Mouse (Mus musculus): ENCODE results near the gene Rprd2. TPM values are rescaled to one million over a fixed set of nuclear protein-coding genes. Genes with fewer than 3 reads are reported as not detected.
"Not testable (repeated sequence)": the region's sequence is repeated elsewhere in the genome, so short reads cannot be mapped to it uniquely, and the experiment has no call there.

The Rprd2 gene
- polyA plus RNA-seq, 1 experiment: 12.1 TPM

GRCm38 (mm10) chr3:95819351-95819985, 805 bp upstream of the Rprd2 start:
- peak; percentile 98 for DNase-seq
- H3K4me3 ChIP-seq (replicated peaks; ENCODE audit: extremely low read depth, low read depth, low read length): peak overlapping the region; percentile 85
- no peaks in the 10 kb centered on the region; the same call in 1 of the 2 replicates for H3K4me1 ChIP-seq (ENCODE audit: control insufficient read depth, insufficient read depth, low read length)
- TF ChIP-seq CTCF (IDR thresholded peaks at IDR 0.05; ENCODE audit: insufficient read depth, low read length): no peak
- TF ChIP-seq POLR2A (IDR thresholded peaks at IDR 0.05; ENCODE audit: borderline replicate concordance, extremely low read depth, low read depth, low read length): peak; percentile 96
- WGBS: under 1% methylated on average over 49 of the region's 49 CpGs

- no peak for TF ChIP-seq CTCF (IDR thresholded peaks at IDR 0.05; ENCODE audit: insufficient read depth, low read length)
- TF ChIP-seq POLR2A (IDR thresholded peaks at IDR 0.05; ENCODE audit: borderline replicate concordance, extremely low read depth, low read depth, low read length): peak; percentile 51; the same call in 1 of the 2 replicates
- DNase-seq: peak; percentile 63
- WGBS: under 1% methylated on average over 21 of the region's 21 CpGs
- Histone ChIP-seq H3K4me1 (ENCODE audit: control insufficient read depth, insufficient read depth, low read length) (peaks cover 3% of the 10 kb centered on the region), H3K4me3 (replicated peaks; ENCODE audit: extremely low read depth, low read depth, low read length) (peak overlapping the region; percentile 90)
Observed at GRCm38 (mm10) chr3:95818026-95818511, 594 bp downstream of the Rprd2 start.

DNA sequence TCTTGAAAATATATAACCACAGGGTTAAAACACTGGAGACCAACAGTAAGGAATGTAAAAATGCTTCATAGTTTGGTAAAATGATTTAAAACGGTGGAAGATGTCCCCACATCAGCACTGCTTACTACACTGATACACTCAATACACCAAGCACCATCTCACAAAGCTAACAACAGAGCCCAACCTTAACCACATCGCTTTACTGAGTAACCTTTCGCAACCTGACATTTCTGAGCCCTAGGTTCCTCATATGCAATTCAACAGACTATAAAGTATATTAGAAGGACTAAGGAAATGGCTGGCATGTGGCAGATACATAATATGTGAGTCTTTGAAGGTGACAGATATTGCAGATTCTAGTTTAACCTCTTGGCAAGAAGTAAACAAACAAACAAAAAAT, 2.0 kb downstream of the Rprd2 start:
- DNase-seq: no peak
- no peak overlapping the region for H3K4me3 ChIP-seq (replicated peaks; ENCODE audit: extremely low read depth, low read depth, low read length)
- TF ChIP-seq POLR2A (IDR thresholded peaks at IDR 0.05; ENCODE audit: borderline replicate concordance, extremely low read depth, low read depth, low read length) (no peak), CTCF (IDR thresholded peaks at IDR 0.05; ENCODE audit: insufficient read depth, low read length) (no peak)
- peaks cover 5% of the 10 kb centered on the region for H3K4me1 ChIP-seq (ENCODE audit: control insufficient read depth, insufficient read depth, low read length)
- 70% methylated on average over 3 of the region's 3 CpGs for WGBS

DNA sequence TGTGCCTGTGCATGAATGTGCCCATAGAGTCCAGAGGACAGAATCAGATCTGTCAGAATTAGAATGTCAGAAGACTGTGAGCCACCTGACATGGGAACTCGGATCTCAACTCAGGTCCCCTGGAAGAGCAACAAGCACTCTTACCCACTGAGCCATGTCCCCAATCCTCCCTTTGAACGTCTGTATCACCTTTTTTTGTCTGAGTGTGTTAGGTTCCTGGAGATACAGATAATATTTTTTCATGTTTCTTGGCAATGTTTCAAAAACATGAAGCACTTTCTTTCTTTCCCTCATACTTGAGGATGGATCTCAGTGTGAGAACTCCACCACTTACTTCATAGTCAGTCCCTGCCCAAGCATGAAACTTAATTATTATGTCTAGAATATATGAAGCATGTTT, 10.3 kb downstream of the Rprd2 start:
- no peak for DNase-seq
- 42% methylated on average over 2 of the region's 2 CpGs for WGBS
- Histone ChIP-seq H3K4me1 (ENCODE audit: control insufficient read depth, insufficient read depth, low read length) (peaks cover 7% of the 10 kb centered on the region; the same call in 1 of the 2 replicates), H3K4me3 (replicated peaks; ENCODE audit: extremely low read depth, low read depth, low read length) (no peak overlapping the region)
- TF ChIP-seq CTCF (IDR thresholded peaks at IDR 0.05; ENCODE audit: insufficient read depth, low read length): no peak
- no peak for TF ChIP-seq POLR2A (IDR thresholded peaks at IDR 0.05; ENCODE audit: borderline replicate concordance, extremely low read depth, low read depth, low read length)

DNA sequence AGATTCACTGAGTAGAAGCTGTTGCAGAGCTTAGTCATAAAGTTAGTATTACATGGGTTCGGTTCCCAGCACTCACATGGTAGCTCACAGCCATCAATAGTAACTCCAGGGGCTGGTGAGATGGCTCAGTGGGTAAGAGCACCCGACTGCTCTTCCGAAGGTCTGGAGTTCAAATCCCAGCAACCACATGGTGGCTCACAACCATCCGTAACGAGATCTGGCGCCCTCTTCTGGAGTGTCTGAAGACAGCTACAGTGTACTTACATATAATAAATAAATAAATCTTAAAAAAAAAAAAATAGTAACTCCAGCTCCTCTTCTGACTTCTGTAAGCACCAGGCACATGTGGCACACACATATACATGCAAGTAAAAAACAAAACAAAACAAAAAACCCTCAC, 11.0 kb downstream of the Rprd2 start:
- not testable (repeated sequence) for DNase-seq; H3K4me1 ChIP-seq (ENCODE audit: control insufficient read depth, insufficient read depth, low read length); H3K4me3 ChIP-seq (replicated peaks; ENCODE audit: extremely low read depth, low read depth, low read length)
- 98% methylated on average over 5 of the region's 6 CpGs for WGBS

- 42% methylated on average over 1 of the region's 1 CpGs for WGBS
- DNase-seq: no peak
- peaks cover 2% of the 10 kb centered on the region; the same call in 1 of the 2 replicates for H3K4me1 ChIP-seq (ENCODE audit: control insufficient read depth, insufficient read depth, low read length)
- TF ChIP-seq POLR2A (IDR thresholded peaks at IDR 0.05; ENCODE audit: borderline replicate concordance, extremely low read depth, low read depth, low read length) (no peak), CTCF (IDR thresholded peaks at IDR 0.05; ENCODE audit: insufficient read depth, low read length) (no peak)
- no peak overlapping the region for H3K4me3 ChIP-seq (replicated peaks; ENCODE audit: extremely low read depth, low read depth, low read length)
Observed at GRCm38 (mm10) chr3:95806677-95807076, 12.0 kb downstream of the Rprd2 start.

GRCm38 (mm10) chr3:95803851-95804250, 14.8 kb downstream of the Rprd2 start:
- DNase-seq: no peak
- peaks cover 2% of the 10 kb centered on the region; the same call in 1 of the 2 replicates for H3K4me1 ChIP-seq (ENCODE audit: control insufficient read depth, insufficient read depth, low read length)
- WGBS: 95% methylated on average over 4 of the region's 4 CpGs
- TF ChIP-seq POLR2A (IDR thresholded peaks at IDR 0.05; ENCODE audit: borderline replicate concordance, extremely low read depth, low read depth, low read length): no peak
- TF ChIP-seq CTCF (IDR thresholded peaks at IDR 0.05; ENCODE audit: insufficient read depth, low read length): no peak
- no peak overlapping the region for H3K4me3 ChIP-seq (replicated peaks; ENCODE audit: extremely low read depth, low read depth, low read length)

DNA sequence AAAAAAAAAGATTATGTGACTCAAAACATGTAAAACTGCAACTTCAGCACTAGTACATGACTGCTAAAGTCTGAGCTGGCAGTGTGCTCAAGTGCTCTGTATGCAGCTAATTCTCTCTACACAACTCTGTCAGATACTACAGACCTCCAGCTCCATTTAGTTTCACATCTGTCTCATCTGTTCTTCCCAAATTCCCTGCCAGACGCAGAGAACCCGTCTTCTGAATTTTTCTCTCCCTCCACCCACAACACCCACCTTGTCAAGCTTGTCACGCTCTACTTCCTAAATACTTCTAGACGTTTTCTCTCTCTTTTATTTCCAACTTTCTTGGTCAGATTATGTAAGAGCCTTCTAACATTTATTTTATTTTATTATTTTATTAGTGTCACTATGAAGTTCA, 19.9 kb downstream of the Rprd2 start:
- TF ChIP-seq CTCF (IDR thresholded peaks at IDR 0.05; ENCODE audit: insufficient read depth, low read length) (no peak), POLR2A (IDR thresholded peaks at IDR 0.05; ENCODE audit: borderline replicate concordance, extremely low read depth, low read depth, low read length) (no peak)
- DNase-seq: no peak
- Histone ChIP-seq H3K4me1 (ENCODE audit: control insufficient read depth, insufficient read depth, low read length) (peaks cover 2% of the 10 kb centered on the region; the same call in 1 of the 2 replicates), H3K4me3 (replicated peaks; ENCODE audit: extremely low read depth, low read depth, low read length) (no peak overlapping the region)
- WGBS: 71% methylated on average over 4 of the region's 4 CpGs

- 72% methylated on average over 1 of the region's 1 CpGs for WGBS
- no peak for DNase-seq
- TF ChIP-seq CTCF (IDR thresholded peaks at IDR 0.05; ENCODE audit: insufficient read depth, low read length) (no peak), POLR2A (IDR thresholded peaks at IDR 0.05; ENCODE audit: borderline replicate concordance, extremely low read depth, low read depth, low read length) (no peak)
Observed at GRCm38 (mm10) chr3:95794299-95794698, 24.4 kb downstream of the Rprd2 start.

GRCm38 (mm10) chr3:95793662-95794061, 25.0 kb downstream of the Rprd2 start:
- WGBS: 60% methylated on average over 2 of the region's 2 CpGs
- no peak overlapping the region for H3K4me3 ChIP-seq (replicated peaks; ENCODE audit: extremely low read depth, low read depth, low read length)
- DNase-seq: no peak
- H3K4me1 ChIP-seq (ENCODE audit: control insufficient read depth, insufficient read depth, low read length): no peaks in the 10 kb centered on the region; the same call in 1 of the 2 replicates
- TF ChIP-seq CTCF (IDR thresholded peaks at IDR 0.05; ENCODE audit: insufficient read depth, low read length) (no peak), POLR2A (IDR thresholded peaks at IDR 0.05; ENCODE audit: borderline replicate concordance, extremely low read depth, low read depth, low read length) (no peak)

More at GRCm38 (mm10) chr3:95794299-95794698, 24.4 kb downstream of the Rprd2 start:
- peaks cover 2% of the 10 kb centered on the region; the same call in 1 of the 2 replicates for H3K4me1 ChIP-seq (ENCODE audit: control insufficient read depth, insufficient read depth, low read length)
- no peak overlapping the region for H3K4me3 ChIP-seq (replicated peaks; ENCODE audit: extremely low read depth, low read depth, low read length)

Data from lung, adult 2 months (tissue).